Mouse (Mus musculus) adrenal gland, postnatal 4 days (tissue): ENCODE measurements around the gene Hk1. TPM values are rescaled to one million over a fixed set of nuclear protein-coding genes. Genes with fewer than 3 reads are reported as not detected.
"Not testable (repeated sequence)": the region's sequence is repeated elsewhere in the genome, so short reads cannot be mapped to it uniquely, and the experiment has no call there.

ENCODE experiments used
- DNase-seq, 2 experiments: peaks; one replicate each; pipeline ENCODE4 v3.0.0; 2021 to 2022; ENCODE audit warnings: low spot score in 2 of 2, mixed read lengths in 2 of 2
- total RNA-seq, 2 experiments: library from RNA; stranded (reverse); gene quantifications; 2 replicates each; pipeline ENCODE4 v1.2.3; 2021

The Hk1 gene
- total RNA-seq, 2 experiments from 2014 or later: 36.0 to 49.8 TPM

DNA sequence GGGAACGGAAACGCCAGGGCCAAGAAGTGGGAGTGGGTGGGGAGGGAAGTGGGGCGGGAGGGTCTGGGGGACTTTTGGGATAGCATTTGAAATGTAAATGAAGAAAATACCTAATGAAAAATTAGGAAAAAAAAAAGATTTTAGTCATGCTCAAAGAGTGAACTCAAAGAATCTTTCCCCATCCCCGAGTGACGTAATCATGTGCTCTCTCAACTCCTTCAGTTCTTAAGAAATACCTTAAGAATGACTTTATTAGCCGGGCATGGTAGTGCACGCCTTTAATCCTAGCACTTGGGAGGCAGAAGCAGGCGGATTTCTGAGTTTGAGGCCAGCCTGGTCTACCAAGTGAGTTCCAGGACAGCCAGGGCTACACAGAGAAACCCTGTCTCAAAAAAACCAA, 56.9 kb downstream of the Hk1 start:
- DNase-seq: not testable (repeated sequence)

DNA sequence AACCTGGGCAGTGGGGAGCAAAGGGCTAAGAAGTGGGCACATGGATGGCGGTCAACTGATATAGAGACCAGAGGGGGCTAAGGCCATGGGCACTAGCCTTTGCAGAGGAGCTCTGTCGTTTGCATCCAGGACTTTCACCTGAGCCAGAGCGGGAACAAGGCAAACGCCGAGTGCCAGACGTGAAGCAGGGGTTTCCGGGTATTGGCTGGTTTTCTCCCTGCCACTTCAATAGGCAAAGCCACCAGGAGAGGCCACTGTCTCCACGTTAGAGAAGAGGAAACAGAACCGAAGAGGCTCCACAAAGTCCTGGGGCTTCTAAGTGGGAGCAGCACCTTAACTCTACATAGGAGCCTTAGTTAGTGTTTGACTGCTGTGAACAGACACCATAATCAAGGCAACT, 58.3 kb downstream of the Hk1 start:
- DNase-seq: no peak

DNA sequence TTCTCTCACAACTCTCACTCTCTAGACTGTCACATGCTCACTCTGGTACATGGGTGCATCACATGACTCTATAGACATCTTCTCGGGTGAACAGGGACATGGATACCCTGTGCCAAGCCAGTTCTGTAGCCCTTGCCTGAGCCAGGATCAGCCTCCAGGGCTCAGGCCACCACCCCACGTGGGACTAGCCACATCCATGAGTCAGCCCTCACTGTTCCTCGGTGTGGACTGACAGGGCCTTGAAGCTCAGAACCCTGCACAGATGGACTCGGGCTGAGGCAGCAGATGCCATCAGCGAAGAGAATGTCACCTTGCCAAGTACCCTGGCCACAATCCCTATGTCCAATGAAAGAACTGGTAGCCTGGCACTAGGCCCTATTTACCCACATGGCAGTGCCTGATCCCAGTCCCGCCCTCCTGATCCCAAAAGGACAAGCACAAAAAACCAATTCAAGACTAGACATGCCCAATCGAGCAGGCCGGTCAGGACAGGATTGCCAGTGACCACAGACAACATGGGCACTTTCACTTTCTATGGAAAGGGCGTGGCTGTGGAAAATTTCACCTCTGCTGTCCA, 59.2 kb downstream of the Hk1 start:
- DNase-seq: no peak

DNA sequence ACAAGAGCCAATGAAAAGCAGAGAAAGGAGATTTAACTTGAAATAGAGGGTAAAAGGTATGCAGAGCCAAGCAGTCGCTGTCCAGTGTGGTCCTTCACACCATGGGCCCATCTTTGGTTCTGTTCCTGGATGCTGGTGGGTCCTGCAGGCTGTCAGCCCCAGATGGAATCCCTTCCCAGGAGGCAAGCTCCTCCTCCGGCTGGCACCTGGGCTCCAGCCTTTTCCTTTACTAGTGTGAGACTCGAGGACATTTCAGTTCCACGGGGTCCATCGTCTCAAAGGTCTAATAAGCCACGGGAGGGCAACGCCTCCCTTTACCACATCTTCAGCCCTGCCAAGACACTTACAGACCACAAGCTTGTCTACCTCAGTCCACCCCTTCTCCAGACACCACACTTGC, 60.6 kb downstream of the Hk1 start:
- DNase-seq: no peak

DNA sequence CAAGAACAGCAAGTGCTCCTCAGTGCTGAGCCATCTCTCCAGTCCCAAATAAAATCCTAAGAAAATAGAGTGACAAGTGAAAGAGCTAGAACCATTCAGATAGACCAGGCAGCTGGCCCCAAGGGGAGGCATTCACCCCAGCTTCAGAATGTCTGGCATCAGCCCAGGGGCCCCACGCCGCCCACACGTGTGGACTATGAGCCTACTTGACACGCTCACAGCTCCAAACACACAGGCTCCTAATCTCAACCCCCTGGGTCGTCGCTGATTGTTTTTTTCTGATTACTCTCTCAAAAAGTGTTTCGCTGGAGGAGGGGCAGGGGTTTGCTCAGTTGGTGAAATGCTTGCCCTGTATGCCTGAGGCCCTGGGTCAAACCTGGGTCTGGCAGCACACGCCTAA, 63.2 kb downstream of the Hk1 start:
- DNase-seq: no peak

DNA sequence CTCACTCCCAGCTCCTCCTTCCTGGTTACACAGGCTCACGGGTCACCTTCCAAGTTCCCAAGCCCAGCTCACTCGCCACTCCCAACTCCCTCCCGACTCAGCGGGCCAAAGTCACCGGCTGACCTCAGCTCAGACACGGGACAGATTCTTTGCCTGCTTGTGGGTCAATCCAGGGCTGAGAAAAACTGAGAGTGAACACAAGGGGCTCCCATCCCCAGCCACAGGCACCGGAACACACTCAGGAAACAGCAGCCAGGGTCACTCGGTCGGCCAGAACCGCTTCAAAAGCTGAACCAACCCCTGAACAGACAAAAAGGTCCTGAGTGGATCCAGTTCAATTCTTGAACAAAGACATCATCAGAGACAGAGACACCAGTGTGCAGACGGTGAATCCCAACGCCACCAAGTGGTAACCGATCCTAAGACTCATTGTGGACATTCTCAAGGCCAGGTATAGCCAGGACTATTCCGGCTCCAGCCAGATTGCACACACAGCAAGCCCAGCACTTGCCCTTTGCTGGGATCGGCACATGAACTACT, 65.8 kb downstream of the Hk1 start:
- DNase-seq: no peak

DNA sequence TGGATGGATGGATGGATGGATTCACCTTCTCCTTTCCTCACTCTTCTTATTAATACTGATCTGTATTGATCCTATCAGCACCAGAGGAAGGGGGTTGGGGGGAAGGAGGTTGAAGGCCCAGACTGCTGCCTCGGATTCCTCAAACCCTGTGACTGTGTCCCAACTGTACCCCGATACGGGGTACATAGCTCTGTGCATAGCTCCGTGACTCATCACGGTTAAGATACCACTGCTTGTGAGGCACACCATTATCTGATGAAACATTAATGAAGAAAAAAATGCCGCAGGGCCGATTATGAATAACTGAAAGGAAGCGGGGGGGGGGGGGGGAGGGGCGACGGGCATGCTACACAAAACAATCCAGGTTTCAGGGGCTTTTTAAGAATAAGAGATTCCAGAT, 66.6 kb downstream of the Hk1 start:
- no peak for DNase-seq

DNA sequence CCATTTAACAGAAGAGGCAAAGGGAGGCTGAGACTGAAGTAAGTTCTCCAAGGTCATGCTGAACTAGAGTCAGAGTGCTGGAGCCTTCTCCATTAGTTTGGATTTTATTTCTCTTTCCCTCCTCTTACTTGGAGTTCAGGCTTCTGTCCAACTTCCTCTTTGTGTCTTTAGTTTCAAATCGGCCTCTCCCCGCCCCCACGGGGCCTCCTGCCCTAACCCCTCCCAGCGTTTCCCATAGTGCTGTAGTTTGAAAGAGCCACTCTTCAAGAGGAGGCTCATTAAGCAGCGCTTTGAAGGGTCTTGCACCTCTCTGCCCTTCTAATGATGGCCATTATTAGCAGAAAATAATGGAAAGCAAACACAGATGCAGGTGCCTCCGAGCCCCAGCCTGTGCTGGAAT, 68.2 kb downstream of the Hk1 start:
- no peak for DNase-seq

DNA sequence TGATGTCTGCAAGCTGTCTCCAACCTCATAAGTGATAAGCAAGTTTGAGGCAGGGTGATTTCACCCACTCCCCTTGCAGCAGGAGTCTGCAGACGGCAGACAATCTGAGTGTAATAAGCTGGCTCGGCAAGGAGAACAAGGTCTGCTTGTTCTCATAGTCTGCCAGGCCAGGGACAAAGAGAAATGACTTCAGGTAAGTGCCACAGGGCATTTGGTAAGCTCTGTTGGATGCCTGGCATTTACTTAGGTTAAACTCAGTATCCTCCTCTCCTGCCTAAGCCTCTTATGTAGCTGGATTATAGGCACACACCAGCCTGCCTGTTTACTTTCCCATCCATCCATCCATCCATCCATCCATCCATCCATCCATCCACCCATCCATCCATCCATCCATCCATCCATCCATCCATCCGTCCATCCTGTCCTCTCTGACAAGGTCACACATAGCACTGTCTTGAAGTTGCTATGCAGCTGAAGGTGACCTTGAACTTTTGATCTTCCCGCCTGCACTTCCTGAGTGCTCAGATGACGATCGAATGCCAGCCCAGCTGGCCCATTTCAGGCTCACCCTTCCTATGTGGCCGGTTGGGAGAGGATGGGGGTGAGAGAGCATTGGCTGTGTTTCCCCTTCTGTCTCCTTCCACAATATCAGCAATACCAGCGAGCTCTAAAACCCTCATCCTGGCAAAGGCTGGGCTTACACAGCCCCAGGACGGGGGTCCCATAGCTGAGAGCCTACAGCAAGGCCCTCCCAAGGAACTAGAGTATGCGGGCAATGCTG, 69.3 kb downstream of the Hk1 start:
- DNase-seq: no peak

DNA sequence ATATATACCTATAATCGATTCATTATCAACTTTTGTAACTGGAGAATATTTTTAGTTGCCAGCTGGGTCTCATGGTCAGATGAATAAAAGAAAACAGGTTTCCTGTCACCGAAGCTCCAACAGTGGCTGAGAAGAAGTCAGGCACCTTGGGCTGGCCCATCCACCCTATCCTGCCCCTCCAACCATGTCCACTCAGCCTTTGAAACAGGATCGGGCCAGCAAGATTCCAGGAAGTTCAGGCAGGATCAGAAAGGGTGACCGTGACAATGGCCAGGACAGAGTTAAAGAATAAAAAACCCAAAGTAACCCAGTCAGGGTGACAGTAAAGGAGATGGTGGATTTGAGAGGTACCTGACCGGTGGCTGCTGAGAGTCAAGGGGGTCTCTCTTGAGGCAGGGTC, 70.1 kb downstream of the Hk1 start:
- DNase-seq: no peak

DNA sequence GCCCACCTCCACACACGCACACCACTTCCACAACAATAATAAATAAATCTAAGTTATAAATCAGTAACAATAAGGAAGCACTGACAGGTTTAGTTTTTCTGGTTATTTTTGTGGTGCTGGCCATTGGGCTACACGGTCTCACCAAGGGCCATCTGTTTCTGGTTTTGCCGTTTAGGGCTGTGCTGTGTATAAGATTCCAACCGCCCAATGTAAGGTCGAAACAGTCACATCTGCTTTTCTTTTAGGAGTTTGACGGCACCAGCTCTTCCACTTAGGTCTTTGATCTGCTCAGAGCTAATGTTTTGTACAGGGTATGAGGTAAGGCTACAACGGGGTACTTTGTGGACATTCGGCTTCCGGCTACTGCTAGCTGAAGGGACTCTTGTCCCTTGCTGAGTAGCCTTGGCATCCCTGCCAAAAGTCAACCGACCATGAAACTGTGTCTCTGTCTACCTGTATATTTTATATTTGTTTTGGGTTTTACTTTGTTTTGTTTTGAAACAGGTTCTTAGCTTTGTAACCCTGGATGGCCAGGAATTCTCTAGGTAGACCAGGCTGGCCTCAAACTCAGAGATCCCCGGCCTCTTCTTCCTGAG, 70.7 kb downstream of the Hk1 start:
- no peak for DNase-seq

DNA sequence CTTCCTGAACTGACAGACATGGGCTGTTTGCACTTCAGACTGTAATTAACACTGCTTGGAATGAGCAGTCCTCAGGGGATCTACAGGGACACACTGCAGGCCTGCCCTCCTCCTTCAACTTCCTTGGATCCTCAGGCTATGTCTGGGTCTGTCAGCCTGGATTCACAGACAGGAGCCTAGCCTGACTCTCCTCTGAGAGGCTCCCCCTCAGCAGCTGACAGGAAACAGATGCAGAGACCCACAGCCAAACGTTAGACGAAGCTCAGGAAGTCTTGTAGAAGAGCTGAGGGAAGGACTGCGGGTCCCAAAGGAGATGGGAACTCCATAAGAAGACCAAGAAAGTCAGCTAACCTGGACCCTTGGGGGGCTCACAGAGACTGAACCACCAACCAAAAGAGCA, 73.2 kb downstream of the Hk1 start:
- no peak for DNase-seq

DNA sequence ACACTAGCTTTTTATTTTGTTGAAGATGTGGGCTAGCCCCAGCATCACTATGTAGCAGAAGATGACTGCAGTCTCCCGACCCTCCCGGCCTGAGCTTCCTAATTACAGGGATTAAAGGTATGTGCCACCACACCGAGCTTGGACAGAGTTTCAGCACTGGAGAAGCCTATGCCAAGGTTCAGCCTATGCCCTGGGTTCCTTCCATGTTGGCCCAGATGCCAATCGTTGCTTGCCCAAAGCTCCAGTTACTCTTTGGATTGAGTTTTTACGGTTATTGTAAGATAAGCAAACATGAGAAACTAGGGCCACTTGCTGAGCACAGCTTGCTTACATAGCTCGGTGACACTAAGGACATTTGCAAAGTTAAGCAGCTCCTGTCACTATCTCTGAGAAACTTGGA, 74.6 kb downstream of the Hk1 start:
- no peak for DNase-seq

DNA sequence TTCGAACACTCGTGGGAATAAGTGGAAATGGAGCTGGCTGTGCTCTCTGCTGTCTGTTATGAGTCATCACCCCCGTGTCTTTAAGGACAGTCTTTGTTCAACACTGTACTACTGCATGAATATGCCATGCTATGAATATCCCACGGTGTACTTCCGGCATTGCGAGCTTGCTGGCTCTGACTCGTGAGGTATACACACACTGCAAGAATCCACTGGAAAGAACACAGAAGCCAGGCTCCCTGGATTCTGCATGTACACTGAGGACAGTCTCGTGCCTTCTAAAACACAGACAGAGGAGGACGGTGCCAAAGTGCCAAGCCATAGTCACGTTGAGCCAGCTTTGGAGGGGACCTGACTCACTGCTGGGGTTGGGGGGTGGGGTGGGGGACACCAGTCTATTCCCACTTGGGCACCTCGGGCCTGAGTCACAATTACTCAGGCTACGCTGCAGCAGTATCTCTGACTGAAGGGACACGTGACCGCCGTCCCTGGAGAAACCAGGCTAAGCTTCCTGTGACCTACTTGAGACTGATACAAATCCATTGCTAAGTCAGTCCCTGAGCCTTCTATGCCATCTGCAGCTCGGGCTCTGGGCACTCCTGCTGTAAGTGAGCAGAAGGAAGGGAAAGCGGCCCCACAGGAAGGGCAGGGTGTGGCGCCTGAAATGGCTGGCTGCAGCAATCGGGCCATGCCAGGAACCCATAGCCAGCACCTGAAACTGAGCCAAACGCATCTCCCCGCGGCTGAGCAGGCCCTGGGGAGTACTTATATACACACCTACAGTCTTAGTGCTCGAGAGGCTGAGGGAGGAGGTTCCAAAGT, 79.5 kb downstream of the Hk1 start:
- peak in 1 of 2 experiments; percentile 22 for DNase-seq

DNA sequence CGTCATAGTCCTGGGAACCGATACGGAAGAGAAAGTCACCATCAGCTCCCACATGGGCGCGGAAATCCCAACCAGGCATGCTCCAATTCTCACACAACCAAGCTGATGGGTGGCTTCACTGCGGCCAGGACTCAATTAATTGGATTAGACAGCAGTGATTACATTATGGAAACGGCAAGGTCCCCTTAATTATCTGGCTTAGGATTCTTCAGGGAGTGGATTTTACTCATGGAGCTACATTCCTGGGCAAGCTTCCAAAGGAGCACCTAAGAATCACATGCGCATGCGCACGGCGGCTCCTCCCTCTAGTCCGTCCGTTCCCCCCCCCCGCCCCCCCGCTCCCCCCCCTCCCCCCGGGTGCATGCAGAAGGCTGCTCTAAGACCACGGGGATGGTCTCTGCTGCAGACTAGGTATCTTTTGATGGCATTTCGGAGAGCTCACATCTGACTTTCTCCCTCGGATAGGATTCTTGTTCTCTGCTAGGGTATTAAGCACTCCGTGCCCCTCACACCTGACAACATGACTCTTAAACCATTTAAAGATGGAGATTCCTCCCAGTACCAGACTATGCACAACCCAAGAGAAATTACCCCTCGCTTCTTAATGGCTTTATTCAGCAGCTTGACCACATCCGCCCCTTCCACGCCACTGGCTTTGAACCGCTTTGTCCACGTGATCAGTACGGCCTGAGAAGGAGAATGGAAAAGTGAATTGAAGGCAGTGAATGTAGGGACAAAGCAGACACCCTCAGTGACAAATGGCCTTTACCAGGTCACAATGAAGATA, 83.4 kb downstream of the Hk1 start:
- DNase-seq: no peak

DNA sequence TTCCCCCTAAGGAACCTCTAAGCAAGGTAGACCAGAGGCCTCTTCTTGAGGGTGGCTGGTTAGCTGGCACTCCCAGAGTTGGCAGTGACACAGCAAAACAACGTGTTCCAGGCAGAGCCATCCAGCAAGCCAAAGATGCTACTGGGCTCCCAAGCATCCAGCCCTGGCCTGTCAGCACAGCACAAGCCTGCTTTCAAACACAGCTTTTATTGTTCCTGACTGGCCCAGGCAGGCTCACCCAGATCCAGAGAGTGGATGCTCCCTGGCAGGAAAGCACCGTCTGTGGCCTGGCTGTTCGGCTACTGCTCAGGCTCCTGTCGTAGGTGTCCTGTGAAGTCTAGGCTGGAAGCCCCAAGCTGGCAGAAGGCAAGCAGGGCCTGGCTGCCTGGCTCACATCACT, 85.6 kb downstream of the Hk1 start:
- DNase-seq: no peak

DNA sequence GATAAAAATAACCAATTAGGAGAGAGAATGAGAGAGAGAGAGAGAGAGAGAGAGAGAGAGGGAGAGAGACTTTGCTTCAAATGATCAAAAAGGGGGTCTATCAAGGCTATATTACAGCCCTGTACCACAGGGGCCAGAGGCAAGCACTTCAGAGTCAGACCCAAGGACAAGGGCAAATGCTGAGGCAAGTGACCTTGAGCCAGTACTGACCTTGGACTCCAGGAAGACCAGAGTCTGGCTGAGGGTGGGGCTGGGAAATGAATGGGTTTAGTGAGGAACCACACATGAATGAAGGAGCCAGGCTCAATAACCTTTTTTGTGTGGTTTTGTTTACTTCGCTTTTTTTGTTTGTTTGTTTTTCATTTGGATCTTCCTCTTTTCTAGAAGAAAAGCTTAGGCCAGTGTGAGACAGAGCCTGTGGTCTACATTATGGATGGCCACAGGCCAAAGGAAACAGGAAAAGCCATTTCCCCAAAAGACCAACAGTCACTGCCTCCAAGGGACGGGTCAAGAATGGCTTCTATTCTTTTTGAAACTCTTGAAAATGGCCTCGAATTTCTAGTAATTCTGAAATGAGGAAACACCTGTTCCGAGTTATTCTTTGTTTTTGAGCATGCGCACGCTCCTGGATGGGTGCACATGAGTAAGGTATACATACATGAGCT, 92.1 kb downstream of the Hk1 start:
- DNase-seq: no peak

DNA sequence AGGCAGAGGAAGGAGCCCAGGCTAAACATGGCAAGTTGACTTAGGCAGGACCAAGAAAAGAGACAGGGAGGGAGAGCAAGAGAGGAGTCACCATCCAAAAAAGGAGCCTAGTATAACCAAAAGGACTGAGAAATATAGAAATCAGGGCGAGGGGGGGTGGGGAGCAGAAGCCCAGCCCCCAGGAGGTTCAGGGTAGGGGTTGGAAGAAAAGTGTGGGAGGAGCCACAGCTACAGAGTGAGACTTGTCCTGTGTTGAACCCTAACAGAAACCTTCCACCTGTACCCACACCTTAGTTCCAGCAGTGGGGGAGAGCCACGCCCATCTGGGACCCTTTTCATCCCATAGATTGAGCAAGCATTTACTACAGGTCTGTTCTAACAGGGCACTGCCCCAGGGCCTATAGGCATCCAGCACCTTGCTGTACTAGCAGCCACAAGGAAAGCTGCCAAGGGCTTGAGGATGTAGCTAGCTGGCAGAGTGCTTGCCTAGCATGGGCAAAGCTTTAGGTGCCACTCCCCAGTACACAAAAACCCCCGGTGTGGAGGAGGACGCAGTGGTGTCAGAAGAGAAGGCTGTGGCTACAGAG, 96.4 kb downstream of the Hk1 start:
- DNase-seq: no peak

DNA sequence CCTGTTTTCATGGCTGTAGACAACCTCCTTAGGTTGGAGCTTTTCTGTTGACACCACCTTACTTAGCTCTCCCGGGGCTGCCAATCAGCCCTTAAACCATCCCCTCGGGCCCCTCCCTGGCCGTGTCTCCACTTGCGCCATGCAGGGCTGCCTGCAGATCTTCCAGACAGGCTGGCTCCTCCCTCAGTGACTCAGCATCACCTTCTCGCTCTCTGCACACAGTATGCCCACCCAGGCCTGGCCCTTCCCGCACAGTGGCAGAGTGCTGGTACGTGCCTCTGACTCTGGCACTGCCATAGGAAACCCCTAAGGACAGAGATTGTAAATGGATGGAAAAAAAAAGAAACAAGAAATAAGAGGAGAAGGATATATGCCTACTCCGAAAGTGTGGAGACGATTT, 96.9 kb downstream of the Hk1 start:
- no peak for DNase-seq

DNA sequence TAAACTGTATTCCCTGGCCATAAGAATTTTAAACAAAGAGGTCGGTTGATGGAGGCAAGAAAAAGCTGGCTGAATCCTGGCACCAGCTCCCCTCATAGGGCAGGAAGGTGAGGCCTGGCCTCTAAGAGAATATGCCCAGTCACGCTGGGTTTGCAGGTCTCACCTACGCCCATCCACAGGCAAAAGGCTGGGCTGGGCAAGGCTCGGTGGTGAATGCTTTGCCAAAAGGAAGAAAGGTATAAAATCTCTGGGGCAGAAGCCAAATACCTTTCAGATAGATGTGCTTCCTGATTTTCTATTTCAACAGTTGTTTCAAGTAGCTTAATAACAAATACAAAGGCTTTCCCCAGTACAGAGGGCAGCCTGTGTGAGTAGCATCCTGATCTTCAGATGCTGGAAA, 100.0 kb downstream of the Hk1 start:
- DNase-seq: no peak
